Mouse (Mus musculus) heart, postnatal 0 days (tissue): ENCODE data around the gene Armc12.

Experiments
- CTCF ChIP-seq: IDR thresholded peaks from 2 replicates; pipeline ENCODE4 v1.5.1; 2016; ENCODE audit warnings: antibody characterized with exemption, control low read depth, low read depth
- EP300 ChIP-seq: IDR thresholded peaks from 2 replicates; pipeline ENCODE4 v1.6.1; 2016; ENCODE audit warnings: antibody characterized with exemption, low read depth

DNA sequence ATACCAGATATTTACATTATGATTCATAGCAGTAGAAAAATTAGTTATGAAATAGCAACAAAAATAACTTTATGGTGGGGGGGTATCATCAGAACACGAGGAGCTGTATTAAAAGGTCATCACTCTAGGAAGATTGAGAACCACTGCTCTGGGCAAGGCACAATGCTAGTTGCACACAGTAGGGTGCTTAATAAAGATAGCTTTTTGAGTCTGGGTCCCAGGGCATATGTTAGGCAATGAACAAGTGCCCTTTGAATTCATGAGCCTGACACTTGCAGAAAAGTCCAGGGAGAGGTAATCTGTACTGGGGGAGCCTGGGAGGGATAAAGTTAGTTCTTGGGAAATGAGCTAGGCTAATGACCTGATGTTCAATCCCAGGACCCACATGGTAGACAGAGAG is 17.3 kb upstream of the Armc12 start:
- TF ChIP-seq EP300 (no peak), CTCF (no peak)
